Mouse (Mus musculus) E14TG2a.4 (cell line): ENCODE results near the gene Copb1.

ENCODE experiments used
- CTCF ChIP-seq: conservative IDR thresholded peaks from 2 replicates; pipeline ENCODE4 v1.5.1; 2014; ENCODE audit warnings: low read length
- NANOG ChIP-seq: IDR thresholded peaks from 2 replicates; pipeline ENCODE4 v1.6.1; 2014; ENCODE audit warnings: borderline replicate concordance, low read length, mixed read lengths

DNA sequence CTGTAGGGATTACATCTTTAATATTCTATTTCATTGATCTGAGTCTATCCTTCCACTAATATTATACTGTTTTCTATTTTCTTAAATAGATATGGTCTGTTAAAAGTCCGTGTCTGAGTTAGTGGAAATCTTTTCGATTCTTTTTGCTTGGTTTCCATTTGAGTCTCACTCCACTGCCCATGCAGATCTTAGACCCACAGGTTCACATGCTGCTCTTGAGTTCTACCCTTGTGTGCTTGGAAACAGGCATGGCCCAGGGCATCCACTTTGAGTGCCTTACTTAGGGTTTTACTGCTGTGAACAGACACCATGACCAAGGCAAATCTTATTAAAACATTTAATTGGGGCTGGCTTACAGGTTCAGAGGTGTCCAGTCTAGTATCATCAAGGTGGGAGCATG is 46.3 kb upstream of the Copb1 start:
- TF ChIP-seq CTCF (no peak), NANOG (no peak)
